Mouse (Mus musculus) megakaryocyte, adult 5-6 weeks (primary cell): ENCODE results near the gene Uqcr11. TPM values are rescaled to one million over a fixed set of nuclear protein-coding genes. Genes with fewer than 3 reads are reported as not detected.

Source experiments
- ATAC-seq: 2 replicates; pipeline ENCODE4 v1.8.0; 2016; ENCODE audit warnings: mild to moderate bottlenecking, inconsistent platforms; ENCODE audit not compliant: poor library complexity, severe bottlenecking
- total RNA-seq, 2 experiments: library from RNA; stranded (forward) in 1 of 2; stranded (reverse) in 1 of 2; fragments of 153-499, 151-499 nt in 1 of 2; fragments of 221-1000, 200-1000 nt in 1 of 2; gene quantifications; 2 replicates each; pipeline versions ENCODE4 v1.2.3 to v1.2.4; 2015 to 2017

Gene Uqcr11
- total RNA-seq, 2 experiments from 2014 or later: 108 to 129 TPM

DNA sequence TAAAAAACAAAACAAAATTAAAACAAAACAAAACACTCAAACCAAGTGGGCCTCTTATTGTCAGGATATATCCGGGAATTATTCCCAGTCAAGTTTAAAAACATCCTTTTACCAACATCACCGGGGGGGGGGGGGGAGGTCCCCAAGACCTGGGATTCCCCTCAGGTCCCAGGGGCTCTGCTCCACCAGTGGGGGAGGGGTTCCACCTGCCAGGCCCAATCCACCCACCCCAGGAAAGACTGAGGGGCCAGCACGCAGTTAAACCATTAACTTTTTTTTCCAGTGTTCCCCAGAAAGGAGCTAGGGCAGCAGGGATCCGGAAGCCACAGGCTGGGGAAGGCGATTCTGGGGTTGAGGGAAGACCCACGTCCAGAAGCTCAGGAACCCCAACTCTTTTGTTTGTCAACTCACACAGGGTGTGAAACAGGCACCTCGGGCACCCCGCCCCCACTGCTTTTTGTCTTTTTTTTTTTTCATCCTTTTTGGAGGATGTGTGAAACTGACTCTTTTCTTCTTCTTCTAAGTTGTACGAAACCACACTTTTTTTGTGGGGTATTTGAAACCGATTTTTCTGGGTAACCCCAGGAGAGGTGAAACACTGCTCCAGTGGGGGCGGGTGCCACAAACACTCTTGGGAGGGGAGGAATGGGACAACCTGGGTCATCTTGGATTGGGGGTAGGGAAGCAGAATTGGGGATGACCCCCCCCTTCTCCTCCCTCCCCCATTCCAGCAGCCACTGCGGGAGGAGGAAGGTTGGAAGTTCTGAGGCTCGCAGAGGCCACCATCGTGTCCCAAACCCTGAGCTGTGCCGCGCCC, 25.1 kb upstream of the Uqcr11 start:
- ATAC-seq: no peak

DNA sequence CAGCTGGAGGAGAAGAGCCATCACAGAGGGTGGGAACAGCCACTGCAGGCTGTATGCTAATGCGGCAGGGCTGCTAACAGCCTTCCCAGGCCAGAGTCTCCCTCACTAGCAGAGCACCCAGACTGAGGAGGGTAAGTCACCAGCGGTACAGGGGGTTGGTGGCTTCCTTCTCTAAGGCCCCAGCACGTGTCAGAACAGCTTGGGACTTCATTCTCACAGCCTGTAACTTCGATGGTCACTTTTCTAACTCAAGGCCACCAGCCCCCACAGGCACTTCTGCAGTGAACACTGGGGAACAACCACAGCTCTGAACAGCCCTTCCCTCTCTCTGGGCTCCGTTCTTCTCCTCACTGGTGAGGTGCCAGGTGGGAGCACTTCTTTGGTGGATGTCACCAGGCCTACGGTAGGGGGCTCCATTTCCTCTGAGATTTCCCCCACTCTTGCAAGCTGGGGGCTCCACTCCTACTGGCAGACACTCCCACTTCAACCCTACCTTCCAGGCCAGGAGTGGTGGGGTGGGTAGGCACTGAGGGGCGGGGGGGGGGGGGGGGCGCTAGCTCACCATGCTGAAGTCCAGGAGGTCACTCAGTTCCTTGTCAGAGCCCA, 23.8 kb upstream of the Uqcr11 start:
- ATAC-seq: no peak

DNA sequence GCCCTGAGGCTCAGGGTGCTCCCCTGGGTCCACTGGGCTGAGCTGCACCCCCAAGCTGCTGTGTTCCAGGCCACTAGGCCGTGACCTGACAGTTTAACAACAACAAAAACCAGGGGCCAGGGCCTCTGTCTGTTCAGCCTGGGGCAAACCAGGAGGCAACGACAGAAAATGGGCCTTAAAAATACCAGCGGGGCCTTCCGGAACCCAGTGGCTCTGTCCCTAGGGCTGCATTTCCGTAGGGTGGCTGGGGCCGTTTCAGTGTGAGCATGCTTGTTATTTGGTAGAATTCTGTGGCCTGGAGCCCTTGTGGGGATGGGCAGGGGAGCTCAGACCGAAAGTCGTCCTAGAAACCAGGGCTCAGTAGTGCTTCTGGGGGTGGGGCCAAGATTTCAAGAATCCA, 23.2 kb upstream of the Uqcr11 start:
- no peak for ATAC-seq

DNA sequence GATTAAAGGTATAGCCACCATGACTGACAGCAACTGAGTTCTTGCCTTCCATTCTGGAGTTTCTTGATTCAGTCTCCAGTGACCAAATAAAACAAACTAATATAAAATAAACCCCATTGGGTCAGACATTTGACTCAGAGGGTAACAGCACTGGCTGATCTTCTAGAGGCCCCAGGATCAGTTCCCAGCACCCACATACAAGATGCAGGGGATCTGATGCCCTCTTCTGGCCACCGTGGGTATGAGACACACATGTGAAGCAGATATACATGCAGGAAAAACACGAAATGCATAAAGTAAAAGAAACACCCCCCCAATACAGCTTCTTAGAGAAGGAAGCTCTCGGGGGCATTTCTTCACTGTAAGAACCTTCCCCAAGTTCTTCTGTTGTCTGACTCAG, 18.4 kb upstream of the Uqcr11 start:
- no peak for ATAC-seq

DNA sequence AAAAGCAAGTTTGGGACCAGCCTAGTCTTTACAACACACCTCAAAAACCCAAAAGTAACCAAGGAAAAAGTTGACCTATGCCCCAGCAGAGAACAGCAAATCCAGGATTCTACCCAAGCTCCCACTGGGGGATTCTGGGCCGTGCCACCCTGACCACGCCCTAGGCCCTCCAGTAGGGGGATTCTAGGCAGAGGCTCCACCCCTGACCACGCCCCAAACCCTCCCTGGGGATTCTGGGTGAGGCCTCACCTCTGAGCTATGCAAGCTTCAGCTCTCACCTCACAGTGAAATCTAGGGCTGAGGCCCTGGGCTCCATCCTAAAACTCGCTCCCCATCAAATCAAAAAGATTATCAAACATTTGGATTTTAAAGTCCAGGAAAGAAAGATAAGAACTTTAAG, 16.9 kb upstream of the Uqcr11 start:
- ATAC-seq: no peak

DNA sequence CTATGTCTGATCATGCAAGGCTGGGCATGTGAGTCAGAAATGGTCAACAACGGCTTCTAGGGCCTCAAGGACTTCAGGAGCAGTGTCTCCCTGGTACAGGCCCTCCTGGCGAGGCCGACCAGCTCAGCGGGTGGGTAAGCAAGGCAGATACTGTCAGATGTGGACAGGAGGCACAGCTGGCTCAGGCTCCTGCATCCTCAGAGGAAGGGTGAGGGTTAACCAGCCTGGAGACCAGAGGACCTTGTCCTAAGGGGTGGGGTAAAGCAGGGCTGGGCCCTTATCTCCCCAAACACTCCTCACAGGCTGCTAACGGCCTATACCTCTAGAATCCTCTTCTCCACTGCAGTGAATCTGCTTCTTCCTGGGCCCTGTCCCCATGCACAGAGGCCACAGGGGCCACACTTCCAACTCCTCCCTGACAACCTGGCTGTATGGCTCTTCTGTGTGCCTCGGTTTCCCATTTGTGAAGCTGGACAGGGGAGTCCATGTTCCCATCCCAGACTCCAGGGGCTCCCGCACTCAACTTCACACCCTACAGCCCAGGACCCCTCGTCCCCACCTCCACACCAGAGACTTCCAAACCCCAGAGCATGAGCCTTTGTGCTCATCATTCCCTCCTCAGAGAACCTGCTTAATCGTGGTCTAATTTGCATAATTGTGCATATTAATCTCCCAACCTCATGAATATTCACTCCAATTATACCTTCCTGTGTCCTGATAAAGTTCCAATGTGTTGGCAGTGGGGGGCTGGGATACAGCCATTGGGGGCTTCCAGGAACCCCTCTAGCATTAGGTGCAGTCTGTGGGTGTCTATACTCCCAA, 15.2 kb upstream of the Uqcr11 start:
- 0 out of 2 replicates have a peak, but pooled peaks have one; percentile 27 for ATAC-seq

DNA sequence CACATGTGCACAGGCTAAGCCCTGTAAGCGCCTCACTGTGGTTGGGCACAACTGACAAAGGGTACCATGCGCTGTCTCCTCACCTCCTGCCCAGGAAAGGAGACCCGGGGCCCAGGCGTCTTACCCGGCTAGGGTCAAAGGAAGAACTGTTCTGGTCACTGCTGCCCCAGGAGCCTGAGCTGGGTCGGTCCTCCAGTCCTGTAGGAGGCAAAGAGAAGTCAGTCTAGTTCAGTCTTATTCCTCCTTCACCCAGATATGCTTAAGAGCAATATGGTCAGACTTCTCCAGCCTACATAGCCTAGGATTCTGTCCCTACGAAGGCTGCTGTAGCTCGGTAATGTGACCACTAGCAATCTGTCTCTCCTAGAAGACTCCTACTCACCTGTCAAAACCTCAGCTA, 14.6 kb upstream of the Uqcr11 start:
- ATAC-seq: no peak

DNA sequence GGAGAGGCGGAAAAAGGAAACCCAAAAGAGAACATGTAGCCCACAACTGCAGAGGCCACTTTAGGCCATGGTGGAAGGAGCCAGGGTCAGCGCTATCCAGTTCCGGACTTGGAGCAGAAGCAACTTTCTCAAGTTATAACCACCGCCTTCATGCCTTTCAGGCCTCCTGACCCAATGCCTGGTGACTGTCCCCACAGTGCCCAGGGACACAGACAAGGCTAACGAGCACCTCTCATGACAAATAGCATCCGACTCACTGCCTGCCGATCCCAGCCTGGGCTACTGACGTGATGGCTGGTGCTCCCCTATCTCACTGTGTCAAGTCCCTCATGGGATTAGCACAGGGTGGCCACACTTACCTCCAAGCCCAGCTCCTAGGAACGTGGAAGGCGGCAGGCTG, 14.1 kb upstream of the Uqcr11 start:
- no peak for ATAC-seq

DNA sequence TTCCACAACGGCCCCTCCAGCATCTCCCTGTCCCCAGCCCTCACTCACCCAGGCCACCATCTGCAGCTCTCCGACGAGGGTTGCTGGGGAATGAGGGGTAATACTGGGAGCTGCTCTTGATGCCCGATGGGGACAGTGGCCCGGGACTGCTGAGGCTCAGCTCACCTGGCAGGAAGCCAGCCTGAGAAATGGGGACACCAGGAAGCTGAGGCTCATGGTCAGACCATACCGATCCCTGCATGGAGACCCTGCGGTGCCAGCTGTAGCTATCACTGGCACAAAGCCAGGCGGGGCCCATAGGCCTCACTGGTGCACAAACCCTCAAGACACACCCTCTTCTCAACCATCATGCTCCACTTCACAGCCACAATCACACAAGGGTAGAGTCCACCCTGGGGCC, 12.8 kb upstream of the Uqcr11 start:
- ATAC-seq: no peak

DNA sequence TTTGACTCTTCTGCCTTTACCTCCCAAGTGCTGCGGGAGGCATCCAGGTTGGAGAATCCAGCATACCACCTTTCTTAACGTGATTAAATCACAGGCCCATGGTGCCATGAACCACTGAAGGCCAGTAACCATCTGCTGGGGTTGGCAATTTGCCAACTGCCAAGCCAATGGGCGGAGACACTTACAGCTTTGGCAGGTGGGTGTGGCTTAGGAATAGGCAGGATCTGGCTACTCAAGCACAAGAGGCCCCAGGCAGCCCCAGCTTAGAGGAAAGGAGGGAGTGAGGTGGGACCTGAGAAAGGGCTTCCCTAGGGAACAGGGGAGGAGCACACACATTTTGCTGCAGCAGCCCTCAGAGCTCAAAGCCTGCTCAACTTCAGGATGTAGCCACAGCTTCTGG, 11.7 kb upstream of the Uqcr11 start:
- no peak for ATAC-seq

DNA sequence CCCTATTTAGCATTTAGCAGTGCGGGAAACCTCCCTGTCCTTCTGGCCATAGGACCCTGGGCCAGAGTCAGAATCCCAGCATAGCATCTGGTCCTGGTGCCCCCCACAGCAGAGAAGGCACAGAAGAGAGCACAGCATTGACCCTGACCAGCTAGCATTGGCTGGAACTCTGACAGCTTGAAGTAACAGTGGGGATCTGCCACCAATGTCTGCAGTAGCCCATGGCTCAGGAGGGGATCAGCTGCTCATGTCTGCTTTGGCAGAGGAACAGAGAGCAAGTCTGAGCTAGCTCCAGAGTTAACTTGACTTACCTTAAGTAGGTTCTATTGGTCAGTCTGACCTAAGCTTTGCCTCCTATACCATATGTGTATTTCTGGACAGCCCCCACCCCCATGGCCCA, 11.2 kb upstream of the Uqcr11 start:
- ATAC-seq: no peak

DNA sequence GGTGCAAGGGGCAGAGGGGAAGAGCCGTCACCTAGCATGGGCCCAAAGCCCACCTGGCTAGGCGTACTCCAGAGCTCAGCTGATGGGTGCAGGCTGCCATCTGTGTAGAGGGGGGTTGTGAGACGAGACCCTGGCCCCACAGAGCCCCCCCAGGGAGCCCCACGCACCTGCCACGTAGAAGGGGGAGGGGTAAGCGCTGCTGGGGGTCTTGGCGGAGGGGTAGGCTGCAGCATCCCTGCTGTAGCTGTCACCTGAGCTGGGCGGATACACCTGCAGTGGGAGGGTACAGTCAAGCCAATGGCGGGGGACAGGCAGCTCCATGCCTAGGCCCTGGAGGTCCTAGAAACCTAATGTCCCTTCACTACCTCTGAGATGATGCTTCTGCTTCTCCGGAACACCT, 10.7 kb upstream of the Uqcr11 start:
- no peak for ATAC-seq

DNA sequence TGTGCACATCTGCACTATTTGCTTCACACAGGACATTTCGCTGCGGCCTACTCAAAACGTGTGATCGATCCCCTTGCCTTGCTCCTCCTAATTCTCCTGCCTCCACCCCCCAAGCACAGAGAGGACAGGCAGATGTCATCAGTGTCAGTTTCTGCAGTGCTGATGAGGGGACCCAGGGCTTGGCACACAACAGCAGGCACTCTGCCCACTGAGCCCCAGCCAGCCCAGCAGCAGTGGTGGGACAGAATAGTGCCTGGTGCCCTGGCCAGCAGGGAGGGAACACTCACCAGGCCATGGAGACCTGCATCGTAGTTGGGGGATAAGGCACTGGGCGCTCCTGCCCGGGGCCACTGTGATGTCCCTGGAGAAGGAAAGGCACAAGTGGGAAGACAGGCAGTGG, 8.9 kb upstream of the Uqcr11 start:
- no peak for ATAC-seq

DNA sequence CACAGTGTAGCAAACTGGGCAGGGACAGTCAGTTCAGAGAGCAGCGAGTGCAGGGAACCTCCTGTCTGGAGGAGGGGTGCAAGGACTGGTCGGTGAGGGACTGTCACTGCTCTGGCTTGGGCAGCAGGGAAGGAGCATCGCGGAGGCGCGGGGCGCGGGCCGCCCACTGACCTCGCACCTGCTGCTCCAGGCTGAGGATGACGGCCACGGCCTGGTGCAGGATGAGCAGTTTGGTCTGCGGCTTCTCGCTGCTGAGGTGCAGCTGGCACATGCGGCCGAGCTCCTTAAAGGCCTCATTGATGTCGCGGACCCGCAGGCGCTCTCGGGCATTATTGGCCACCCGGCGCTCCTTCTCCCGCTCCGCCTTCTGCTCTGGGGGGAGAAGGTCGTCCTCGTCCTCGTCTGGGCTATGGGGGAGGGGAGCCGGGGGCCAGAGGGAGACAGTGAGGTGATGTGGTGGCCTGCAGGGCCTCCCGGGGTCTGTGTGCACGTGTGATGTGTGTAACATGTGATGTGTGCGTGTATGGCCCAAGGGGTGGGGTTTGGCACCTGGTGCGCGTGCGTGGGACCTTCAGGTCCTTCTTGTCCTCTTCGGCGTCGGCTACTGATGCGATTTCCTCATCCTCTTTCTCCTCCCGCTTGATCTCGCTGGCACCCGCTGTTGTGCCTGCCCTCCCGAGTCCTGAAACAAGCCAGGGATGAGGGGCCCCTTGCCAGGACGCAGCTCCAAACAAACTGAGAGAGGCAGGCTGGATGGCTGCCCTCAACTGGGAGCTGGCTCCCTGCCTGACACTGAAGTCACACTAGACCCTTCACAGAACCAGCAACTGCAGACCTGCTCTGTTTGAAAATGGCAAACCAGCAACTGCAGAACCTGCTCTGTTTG, 6.3 kb upstream of the Uqcr11 start:
- ATAC-seq: no peak

DNA sequence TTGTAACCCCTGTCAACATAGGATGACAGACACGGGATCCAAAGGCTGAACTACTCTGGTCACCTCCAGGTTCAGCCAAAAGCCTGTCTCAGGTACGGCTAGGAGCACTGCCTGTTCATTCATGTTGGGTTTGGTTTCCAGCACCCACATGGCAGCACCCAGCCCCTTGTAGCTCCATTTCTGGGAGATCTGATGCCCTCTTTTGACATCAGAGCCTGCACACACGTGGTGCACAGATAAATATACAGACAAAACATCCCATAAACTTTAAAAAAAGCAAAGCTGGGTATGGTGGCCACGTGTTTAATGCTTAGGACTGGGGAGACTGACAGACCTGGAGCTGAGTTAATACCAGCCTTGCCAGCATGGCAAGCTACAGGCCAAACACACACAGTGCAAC, 1.3 kb upstream of the Uqcr11 start:
- no peak for ATAC-seq

DNA sequence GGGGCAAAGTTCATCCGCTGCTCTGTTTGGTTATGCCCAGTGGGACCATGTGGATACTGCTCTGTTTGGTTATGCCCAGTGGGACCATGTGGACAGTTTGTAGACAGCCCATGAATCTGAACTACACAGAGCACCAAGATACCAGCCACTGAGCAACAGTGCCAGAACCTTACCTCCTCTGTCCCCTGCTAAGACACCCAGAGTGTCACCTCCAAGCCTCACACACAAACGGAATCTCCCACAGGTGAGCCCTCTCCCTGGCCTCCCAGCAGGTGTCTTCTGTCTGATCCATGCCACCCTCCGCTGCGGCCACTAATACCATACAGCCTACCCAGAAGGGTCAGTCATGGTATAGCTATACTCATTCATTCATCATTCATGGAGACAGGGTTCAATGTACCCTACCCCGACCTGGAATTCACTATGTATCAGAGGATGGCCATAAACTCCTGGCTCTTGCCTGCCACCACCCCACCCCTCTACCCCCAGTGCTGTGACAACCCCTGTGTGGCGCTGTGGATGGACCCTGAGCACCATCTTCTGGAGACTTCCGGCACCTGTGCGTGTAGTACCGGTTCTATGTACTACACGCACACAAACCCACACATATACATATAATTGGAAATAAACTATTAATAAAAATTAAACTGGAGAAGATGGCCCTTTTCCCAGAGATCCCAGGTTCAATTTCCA, 1.0 kb downstream of the Uqcr11 start:
- no peak for ATAC-seq

DNA sequence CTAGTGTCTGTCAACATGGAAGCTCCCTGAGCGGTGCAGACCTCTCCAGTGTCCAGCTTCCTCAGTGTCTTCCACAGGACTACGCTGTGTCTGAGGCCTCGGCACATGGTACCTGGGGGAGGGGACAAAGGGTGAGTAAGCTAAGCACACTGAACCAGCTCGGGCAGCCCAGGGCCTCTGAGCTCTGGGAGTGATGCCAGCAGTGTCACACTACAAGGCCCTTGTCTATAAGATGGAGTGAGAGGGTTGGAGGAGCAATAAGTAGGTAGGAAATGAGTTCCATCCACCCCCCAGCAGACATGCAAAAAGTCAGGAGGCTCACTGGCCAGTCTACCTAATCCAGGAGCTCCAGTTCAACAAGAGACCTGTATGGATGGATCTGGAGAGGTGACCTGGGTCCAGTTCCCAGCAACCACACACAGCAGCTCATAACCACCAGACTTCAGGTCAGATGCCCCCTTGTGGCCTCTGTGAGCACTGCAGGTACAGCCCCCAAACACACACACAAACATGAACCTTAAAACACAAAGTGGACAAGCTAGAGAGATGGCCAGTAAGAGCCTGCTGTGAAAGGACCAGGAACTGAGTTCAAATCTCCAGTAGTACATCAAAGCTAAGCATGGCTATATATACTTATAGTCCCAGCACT, 3.5 kb downstream of the Uqcr11 start:
- no peak for ATAC-seq

DNA sequence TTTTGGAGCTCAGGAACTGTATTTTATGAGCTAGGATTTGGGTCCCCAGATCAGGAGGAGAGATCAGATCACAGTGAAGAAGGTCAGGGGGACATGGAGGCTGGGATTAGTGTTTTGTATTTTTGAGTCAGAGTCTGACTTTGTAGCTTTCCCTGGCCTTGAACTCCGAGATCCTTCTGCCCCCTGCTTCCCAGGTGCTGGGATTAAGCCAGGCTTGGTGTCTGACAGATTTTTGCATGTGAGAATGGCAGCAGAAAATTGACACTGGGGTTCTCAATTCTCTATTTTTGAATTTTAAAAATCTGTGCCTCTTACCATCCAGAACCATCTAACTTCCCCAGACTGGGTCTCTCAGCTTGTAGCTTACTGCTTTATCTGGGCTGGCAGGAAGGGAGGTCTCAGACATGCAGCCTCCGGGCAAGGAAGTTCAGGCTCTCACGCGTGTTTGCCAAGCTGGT, 5.9 kb downstream of the Uqcr11 start:
- ATAC-seq: no peak

DNA sequence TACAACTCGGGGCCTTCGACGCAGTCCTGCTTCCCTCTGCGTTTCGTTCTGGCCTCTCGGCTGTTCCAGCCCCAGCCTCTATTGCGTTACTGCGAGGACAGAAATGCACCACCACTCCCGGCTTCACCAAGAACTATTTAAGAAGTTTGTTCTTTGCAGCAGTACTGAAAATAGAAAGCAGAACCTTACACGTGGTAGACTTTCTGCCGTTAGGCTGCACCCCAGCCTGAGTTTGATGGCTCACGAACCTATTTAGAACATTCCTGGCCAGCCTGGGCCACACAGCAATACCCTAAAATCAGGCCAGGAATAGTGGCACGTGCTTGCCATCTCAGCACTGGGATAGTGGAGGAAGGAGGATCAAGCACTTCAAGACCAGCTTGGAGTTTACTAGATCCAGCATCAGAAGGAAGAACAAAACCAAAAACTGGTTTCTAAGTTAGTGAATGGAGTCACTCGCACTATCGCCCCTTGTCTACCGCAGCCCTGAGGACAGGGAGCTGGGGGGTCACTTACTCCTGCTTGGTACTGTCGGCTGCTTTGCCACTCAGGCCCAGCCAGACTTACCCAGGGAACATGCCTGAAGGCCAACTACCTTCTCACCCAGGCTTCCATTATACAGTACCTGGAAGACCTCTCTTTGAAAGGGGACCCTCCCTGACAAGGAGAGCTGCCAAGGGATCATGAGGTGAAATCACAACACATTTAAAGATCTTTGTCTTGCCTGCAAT, 6.5 kb downstream of the Uqcr11 start:
- no peak for ATAC-seq
